Mouse (Mus musculus): Measurements from ENCODE around the gene Itpr2. TPM values are rescaled to one million over a fixed set of nuclear protein-coding genes. Genes with fewer than 3 reads are reported as not detected.

Itpr2 gene
- polyA plus RNA-seq (2016; fragmentation: Nextera tagmentation; extraction: Ambion mirVana): 19.4 and 22.1 TPM in 2 replicates

- Histone ChIP-seq H3K9me3 (no peaks in the 10 kb centered on the region), H3K36me3 (no peaks in the 10 kb centered on the region), H3K27ac (peak within 1 kb of the TSS; percentile 89), H3K27me3 (ENCODE audit: insufficient read depth, poor library complexity, severe bottlenecking) (peaks cover 10% of the 10 kb centered on the region; the same call in 1 of the 2 replicates), H3K4me1 (peaks cover 39% of the 10 kb centered on the region), H3K4me3 (peak within 1 kb of the TSS; percentile 81)
- DNase-seq (ENCODE audit: low spot score): peak; percentile 93
- under 1% methylated on average over 70 of the region's 70 CpGs for WGBS
Observed at GRCm38 (mm10) chr6:146501866-146502804, at the start of gene Itpr2. Gene Itpr2 (minus strand): TSS chr6:146502223.

GRCm38 (mm10) chr6:146551326-146551725, 49.3 kb upstream of the Itpr2 start:
- DNase-seq (ENCODE audit: low spot score): no peak
- Histone ChIP-seq H3K9me3 (no peaks in the 10 kb centered on the region), H3K4me1 (no peaks in the 10 kb centered on the region), H3K4me3 (no peak overlapping the region), H3K36me3 (peaks cover 95% of the 10 kb centered on the region), H3K27me3 (ENCODE audit: insufficient read depth, poor library complexity, severe bottlenecking) (no peaks in the 10 kb centered on the region), H3K27ac (no peak overlapping the region)

DNA sequence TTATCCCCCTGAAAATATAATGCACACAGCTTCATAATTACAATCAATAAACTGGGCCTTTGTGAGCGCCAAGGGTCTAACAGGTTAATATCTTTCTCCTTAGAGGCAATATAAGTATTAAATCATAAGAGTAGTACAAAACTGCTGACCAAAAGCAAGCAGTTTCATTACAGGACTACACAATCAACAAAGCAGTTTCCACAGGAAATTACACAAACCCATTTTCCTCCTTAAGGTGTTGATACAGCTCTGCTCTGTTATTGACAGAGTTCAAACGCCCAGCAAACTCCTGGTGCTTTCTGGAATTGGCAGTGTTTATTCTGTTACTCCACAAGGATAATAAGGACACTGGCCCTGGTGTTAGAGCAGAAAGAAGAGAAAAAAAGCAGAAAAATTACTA, 48.4 kb upstream of the Itpr2 start:
- no peak for DNase-seq (ENCODE audit: low spot score)
- H3K4me3 ChIP-seq: no peak overlapping the region
- H3K4me1 ChIP-seq: 0 out of 2 replicates have a peak, but pooled peaks cover 5% of the 10 kb centered on the region
- H3K9me3 ChIP-seq: no peaks in the 10 kb centered on the region
- peaks cover 92% of the 10 kb centered on the region for H3K36me3 ChIP-seq
- WGBS: 80% methylated on average over 2 of the region's 2 CpGs
- H3K27ac ChIP-seq: no peak overlapping the region
- no peaks in the 10 kb centered on the region for H3K27me3 ChIP-seq (ENCODE audit: insufficient read depth, poor library complexity, severe bottlenecking)

GRCm38 (mm10) chr6:146545289-146545865, 43.4 kb upstream of the Itpr2 start:
- no peaks in the 10 kb centered on the region for H3K27me3 ChIP-seq (ENCODE audit: insufficient read depth, poor library complexity, severe bottlenecking)
- H3K9me3 ChIP-seq: no peaks in the 10 kb centered on the region
- peak overlapping the region; percentile 26; the same call in 1 of the 2 replicates for H3K27ac ChIP-seq
- DNase-seq (ENCODE audit: low spot score): peak; percentile 88
- peaks cover 42% of the 10 kb centered on the region for H3K36me3 ChIP-seq
- H3K4me3 ChIP-seq: no peak overlapping the region
- peaks cover 11% of the 10 kb centered on the region; the same call in 1 of the 2 replicates for H3K4me1 ChIP-seq
- WGBS: 56% methylated on average over 5 of the region's 5 CpGs

DNA sequence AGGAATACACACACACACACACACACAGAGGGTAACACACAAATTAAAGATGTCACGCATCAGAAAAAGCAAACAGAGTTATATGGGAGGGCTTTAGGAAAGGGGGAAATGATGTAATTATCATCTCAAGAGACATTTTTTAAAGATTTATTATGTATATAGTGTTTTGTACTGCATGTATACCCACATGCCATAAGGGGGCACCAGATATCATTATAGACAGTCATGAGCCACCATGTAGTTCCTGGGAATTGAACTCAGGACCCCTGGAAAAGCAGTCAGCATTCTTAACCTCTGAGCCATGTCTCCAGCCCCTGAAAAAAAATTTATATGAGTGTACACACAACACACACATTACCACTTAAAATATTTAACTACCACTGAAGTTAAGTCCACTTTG, 42.6 kb upstream of the Itpr2 start:
- no peak for DNase-seq (ENCODE audit: low spot score)
- H3K4me1 ChIP-seq: peaks cover 11% of the 10 kb centered on the region; the same call in 1 of the 2 replicates
- H3K27me3 ChIP-seq (ENCODE audit: insufficient read depth, poor library complexity, severe bottlenecking): no peaks in the 10 kb centered on the region
- H3K27ac ChIP-seq: peak overlapping the region; percentile 26; the same call in 1 of the 2 replicates
- 97% methylated on average over 1 of the region's 1 CpGs for WGBS
- H3K9me3 ChIP-seq: no peaks in the 10 kb centered on the region
- H3K4me3 ChIP-seq: no peak overlapping the region
- H3K36me3 ChIP-seq: peaks cover 35% of the 10 kb centered on the region

DNA sequence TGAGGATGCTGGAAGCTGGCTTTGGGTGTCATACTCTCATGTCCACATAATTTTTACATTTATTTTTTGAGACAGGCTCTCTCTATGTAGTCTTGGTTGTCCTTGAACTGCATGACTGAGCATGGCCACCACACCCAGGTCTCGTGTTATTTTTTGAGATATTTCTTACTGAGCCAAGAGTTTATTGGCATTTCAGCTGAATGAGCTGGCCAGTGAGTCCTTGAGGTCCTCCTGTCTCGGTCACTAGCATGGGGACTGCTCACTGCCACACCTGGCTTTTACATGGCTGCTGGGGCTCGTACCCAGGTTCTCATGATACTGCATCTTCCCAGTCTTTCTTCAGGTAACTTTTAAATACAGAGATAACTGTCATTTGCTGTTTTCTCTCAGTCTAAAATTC, 38.4 kb upstream of the Itpr2 start:
- no peak for DNase-seq (ENCODE audit: low spot score)
- Histone ChIP-seq H3K36me3 (no peaks in the 10 kb centered on the region), H3K4me1 (peaks cover 17% of the 10 kb centered on the region), H3K9me3 (no peaks in the 10 kb centered on the region), H3K4me3 (no peak overlapping the region), H3K27ac (no peak overlapping the region), H3K27me3 (ENCODE audit: insufficient read depth, poor library complexity, severe bottlenecking) (no peaks in the 10 kb centered on the region)
- WGBS: 79% methylated on average over 3 of the region's 3 CpGs

GRCm38 (mm10) chr6:146538661-146539060, 36.6 kb upstream of the Itpr2 start:
- Histone ChIP-seq H3K9me3 (no peaks in the 10 kb centered on the region), H3K27ac (peak overlapping the region; percentile 69; the same call in 1 of the 2 replicates), H3K4me1 (peaks cover 11% of the 10 kb centered on the region), H3K4me3 (no peak overlapping the region), H3K36me3 (no peaks in the 10 kb centered on the region), H3K27me3 (ENCODE audit: insufficient read depth, poor library complexity, severe bottlenecking) (no peaks in the 10 kb centered on the region)
- WGBS: 46% methylated on average over 4 of the region's 4 CpGs
- no peak for DNase-seq (ENCODE audit: low spot score)

- no peak for DNase-seq (ENCODE audit: low spot score)
- 51% methylated on average over 2 of the region's 2 CpGs for WGBS
- H3K9me3 ChIP-seq: no peaks in the 10 kb centered on the region
- H3K4me3 ChIP-seq: no peak overlapping the region
- H3K4me1 ChIP-seq: peaks cover 11% of the 10 kb centered on the region
- H3K27me3 ChIP-seq (ENCODE audit: insufficient read depth, poor library complexity, severe bottlenecking): no peaks in the 10 kb centered on the region
- no peaks in the 10 kb centered on the region for H3K36me3 ChIP-seq
- H3K27ac ChIP-seq: peak overlapping the region; percentile 69; the same call in 1 of the 2 replicates
Observed at GRCm38 (mm10) chr6:146538071-146538470, 36.0 kb upstream of the Itpr2 start.

- Histone ChIP-seq H3K4me1 (peaks cover 11% of the 10 kb centered on the region), H3K36me3 (no peaks in the 10 kb centered on the region), H3K9me3 (no peaks in the 10 kb centered on the region), H3K27me3 (ENCODE audit: insufficient read depth, poor library complexity, severe bottlenecking) (no peaks in the 10 kb centered on the region), H3K4me3 (no peak overlapping the region), H3K27ac (peak overlapping the region; percentile 63; the same call in 1 of the 2 replicates)
- WGBS: 47% methylated on average over 4 of the region's 4 CpGs
- no peak for DNase-seq (ENCODE audit: low spot score)
Observed at GRCm38 (mm10) chr6:146537111-146537510, 35.1 kb upstream of the Itpr2 start.

GRCm38 (mm10) chr6:146535501-146535900, 33.5 kb upstream of the Itpr2 start:
- WGBS: 88% methylated on average over 5 of the region's 5 CpGs
- H3K4me3 ChIP-seq: no peak overlapping the region

DNA sequence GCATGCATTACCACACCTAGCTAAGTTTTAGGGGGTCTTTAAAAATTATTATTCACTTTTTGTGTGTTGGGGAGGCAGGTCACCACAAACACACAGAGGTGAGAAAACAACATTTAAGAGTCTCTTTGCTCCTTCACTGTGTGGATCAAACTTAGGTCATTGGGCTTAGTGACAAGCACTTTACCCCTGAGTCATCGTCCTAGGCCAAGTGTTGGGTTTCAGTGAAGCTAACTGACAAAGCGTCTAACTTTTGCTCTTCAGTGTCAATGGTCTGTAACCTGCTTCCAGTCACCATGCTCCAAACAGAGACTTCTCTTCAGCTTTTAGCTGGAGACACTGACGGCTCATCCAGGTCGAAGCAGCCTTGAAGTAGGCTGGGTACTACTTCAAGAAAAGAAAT, 31.1 kb upstream of the Itpr2 start:
- WGBS: 80% methylated on average over 4 of the region's 4 CpGs
- Histone ChIP-seq H3K36me3 (no peaks in the 10 kb centered on the region), H3K9me3 (no peaks in the 10 kb centered on the region), H3K27me3 (ENCODE audit: insufficient read depth, poor library complexity, severe bottlenecking) (no peaks in the 10 kb centered on the region), H3K27ac (no peak overlapping the region), H3K4me3 (no peak overlapping the region), H3K4me1 (peaks cover 11% of the 10 kb centered on the region)
- DNase-seq (ENCODE audit: low spot score): no peak

More at GRCm38 (mm10) chr6:146535501-146535900, 33.5 kb upstream of the Itpr2 start:
- no peak for DNase-seq (ENCODE audit: low spot score)
- no peak overlapping the region for H3K27ac ChIP-seq
- no peaks in the 10 kb centered on the region for H3K27me3 ChIP-seq (ENCODE audit: insufficient read depth, poor library complexity, severe bottlenecking)
- peaks cover 15% of the 10 kb centered on the region for H3K4me1 ChIP-seq
- no peaks in the 10 kb centered on the region for H3K9me3 ChIP-seq
- no peaks in the 10 kb centered on the region for H3K36me3 ChIP-seq

DNA sequence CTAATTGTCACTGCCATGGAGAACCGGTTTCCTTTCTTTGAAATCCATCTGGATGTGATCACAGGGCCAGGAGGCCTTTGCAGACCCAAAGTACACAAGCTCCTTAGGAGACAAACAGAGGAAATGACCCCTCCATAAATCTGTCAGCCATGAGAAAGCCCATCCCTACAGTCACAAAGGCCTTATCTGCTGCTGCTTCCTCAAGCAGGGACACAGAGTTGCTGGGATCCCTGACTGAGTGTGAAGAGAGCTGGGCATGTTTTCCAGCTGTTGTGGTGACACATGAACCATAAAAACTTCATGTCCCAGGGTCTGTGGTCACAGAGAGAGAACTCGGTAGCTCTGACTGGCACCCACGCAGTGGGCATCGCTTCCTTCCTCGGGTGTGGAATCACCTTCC, 28.7 kb upstream of the Itpr2 start:
- Histone ChIP-seq H3K36me3 (no peaks in the 10 kb centered on the region), H3K4me3 (no peak overlapping the region), H3K27ac (peak overlapping the region; percentile 62; the same call in 1 of the 2 replicates), H3K9me3 (no peaks in the 10 kb centered on the region), H3K27me3 (ENCODE audit: insufficient read depth, poor library complexity, severe bottlenecking) (no peaks in the 10 kb centered on the region), H3K4me1 (peaks cover 6% of the 10 kb centered on the region; the same call in 1 of the 2 replicates)
- 45% methylated on average over 5 of the region's 5 CpGs for WGBS
- peak; percentile 80 for DNase-seq (ENCODE audit: low spot score)

DNA sequence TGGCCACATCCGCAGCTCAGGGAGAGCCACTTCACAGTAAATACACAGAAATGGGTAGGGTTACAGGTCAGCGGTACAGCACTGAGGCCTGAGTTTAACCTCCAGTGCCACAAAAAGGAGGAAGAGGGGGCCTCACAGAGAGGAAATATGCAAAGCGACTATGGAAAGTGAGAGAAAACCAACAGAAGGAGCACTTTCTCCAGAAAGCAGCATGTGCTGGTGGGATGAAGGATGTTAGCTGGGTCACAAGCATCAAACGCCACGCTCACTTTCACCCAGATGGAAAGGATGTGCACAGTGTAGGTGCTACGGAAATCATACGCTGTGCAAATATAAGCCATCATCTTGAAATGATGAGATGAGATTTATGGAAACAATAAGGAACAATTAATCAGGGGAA, 28.3 kb upstream of the Itpr2 start:
- Histone ChIP-seq H3K9me3 (no peaks in the 10 kb centered on the region), H3K36me3 (no peaks in the 10 kb centered on the region), H3K27ac (peak overlapping the region; percentile 62), H3K27me3 (ENCODE audit: insufficient read depth, poor library complexity, severe bottlenecking) (no peaks in the 10 kb centered on the region), H3K4me1 (peaks cover 6% of the 10 kb centered on the region; the same call in 1 of the 2 replicates), H3K4me3 (no peak overlapping the region)
- WGBS: 52% methylated on average over 7 of the region's 7 CpGs
- DNase-seq (ENCODE audit: low spot score): no peak
